17 mouse cellular contexts compared by ENCODE assay signal in genomic region chr2:27922053-27922452, GRCm38 (mm10). TPM values are rescaled to one million over a fixed set of nuclear protein-coding genes. Genes with fewer than 3 reads are reported as not detected.
DNase-seq lines count a peak whose midpoint lies in the region; ATAC-seq lines count a peak whose summit lies in the region.
"Had no signal": no experiment of that assay in that cellular context is flagged by ENCODE, and none has a peak within 500 bp of the region (broad histone marks: within the 10 kb centered on the region; RNA-seq: fewer than 3 reads in every experiment).

No protein-coding gene starts in this region.

- peak; percentile 61 to 68 for ATAC-seq in hematopoietic stem cell, adult 5-6 weeks (replicated peaks in 1 of 2; ENCODE audit: insufficient read depth in 1 of 2, low FRiP score in 2 of 2, low TSS enrichment in 1 of 2, low read depth in 1 of 2, poor library complexity in 2 of 2, severe bottlenecking in 2 of 2)
- ATAC-seq: forebrain, postnatal 0 days; hindbrain, embryonic 16.5 days; inflammation-experienced regulatory T-cells, adult 6 months had no signal

- DNase-seq in layer of hippocampus, adult 9-11 months: peak; percentile 73
- DNase-seq in layer of hippocampus, adult 18-20 months (ENCODE audit: low spot score in 2 of 2): no peak
- peak; percentile 43 for DNase-seq in right cerebral cortex, adult 18-20 months
- no peak for DNase-seq in right cerebral cortex, postnatal 25 days
- no peak for DNase-seq in kidney, adult 18-20 months
- no peak for DNase-seq in adrenal gland, adult 2 months
- DNase-seq: adrenal gland, adult 8-10 months; adrenal gland, postnatal 36 days; cerebellum, adult 11 months; cerebellum, adult 8-10 months; cerebellum, postnatal 14 days; forebrain, postnatal 0 days; gastrocnemius, postnatal 10 days; heart, postnatal 36 days had no signal

RNA-seq across cellular contexts. Expression of gene Col5a1, which starts 35.8 kb away (rescaled TPM):
- 1 to 10 TPM; 3.3 to 3.7 TPM for total RNA-seq in layer of hippocampus, adult 18-20 months (2021)
- 0.31 and 1.1 TPM in 2 replicates for total RNA-seq in hematopoietic stem cell, adult 5-6 weeks (2017)
- 10 to 100 TPM; 36.4 to 37.1 TPM for total RNA-seq in adrenal gland, adult 2 months (2021)
- polyA plus RNA-seq in adrenal gland, adult 2 months (2012; rRNA removed): 20.1 and 21.3 TPM in 2 replicates
- polyA plus RNA-seq: inflammation-experienced regulatory T-cells, adult 6 months had no signal

Comparison
In these comparisons a context has a peak if more than half of its experiments do, and no peak if none do; other contexts are left out.
1. DNase-seq: peak in layer of hippocampus, adult 9-11 months (single experiment) and right cerebral cortex, adult 18-20 months (single experiment); none in layer of hippocampus, adult 18-20 months (0 of 2), right cerebral cortex, postnatal 25 days (single experiment), kidney, adult 18-20 months (single experiment) and adrenal gland, adult 2 months (single experiment).
2. RNA of gene Col5a1, which starts 35.8 kb away (total RNA-seq): 36.4 to 37.1 TPM in adrenal gland, adult 2 months; 3.3 to 3.7 TPM in layer of hippocampus, adult 18-20 months and 0.31 to 1.1 TPM in hematopoietic stem cell, adult 5-6 weeks; every median in the first group is over 4 times any median in the second.